Mouse (Mus musculus) forebrain, postnatal 0 days (tissue): ENCODE results near the gene Scgb1b2. TPM values are rescaled to one million over a fixed set of nuclear protein-coding genes. Genes with fewer than 3 reads are reported as not detected.

ENCODE experiments used
- ATAC-seq: fragments of 200-750 bp; cut with Nextera tagmentation; 2 replicates; pipeline ENCODE4 v1.8.0; 2017; ENCODE audit warnings: mild to moderate bottlenecking, moderate library complexity
- DNase-seq: peaks from one replicate; pipeline ENCODE4 v3.0.0-alpha.2; 2015
- H3K27ac ChIP-seq: fragments of 300-500 bp; sonication (generic); 2 replicates; pipeline ENCODE4 v1.5.1; 2014; ENCODE audit warnings: low read depth, mild to moderate bottlenecking, antibody characterized with exemption, low read length, moderate library complexity, mixed read lengths
- H3K27me3 ChIP-seq: fragments of 300-500 bp; sonication (generic); 2 replicates; pipeline ENCODE4 v1.6.1; 2014; ENCODE audit warnings: mild to moderate bottlenecking, low read length, mixed read lengths; ENCODE audit not compliant: insufficient read depth
- H3K36me3 ChIP-seq: fragments of 300-500 bp; sonication (generic); 2 replicates; pipeline ENCODE4 v1.6.1; 2014; ENCODE audit warnings: mild to moderate bottlenecking, moderate library complexity; ENCODE audit not compliant: insufficient read depth
- H3K4me1 ChIP-seq: fragments of 300-500 bp; sonication (generic); 2 replicates; pipeline ENCODE4 v1.6.1; 2014; ENCODE audit warnings: antibody characterized with exemption; ENCODE audit not compliant: insufficient read depth
- H3K4me2 ChIP-seq: fragments of 300-500 bp; sonication (generic); 2 replicates; pipeline ENCODE4 v1.6.1; 2014; ENCODE audit warnings: low read depth, mild to moderate bottlenecking, moderate library complexity
- H3K4me3 ChIP-seq: fragments of 300-500 bp; sonication (generic); 2 replicates; pipeline ENCODE4 v1.5.1; 2014; ENCODE audit warnings: low read depth, low read length, mixed read lengths
- H3K9ac ChIP-seq: fragments of 300-500 bp; sonication (generic); 2 replicates; pipeline ENCODE4 v1.6.1; 2014; ENCODE audit warnings: mild to moderate bottlenecking
- H3K9me3 ChIP-seq: fragments of 300-500 bp; sonication (generic); 2 replicates; pipeline ENCODE4 v1.6.1; 2016; ENCODE audit warnings: low read length
- CTCF ChIP-seq: sonication (generic); IDR thresholded peaks from 2 replicates; pipeline ENCODE4 v1.5.1; 2016; ENCODE audit warnings: antibody characterized with exemption, control low read depth, low read depth
- WGBS: fragments of 180-500 bp; shearing (Covaris S2); extraction: QIAGEN DNeasy Blood & Tissue Kit; methylation state at CpG from one replicate; pipeline ENCODE4 v1.1.7; 2014; 5-methylcytosine and 5-hydroxymethylcytosine counted together
- polyA plus RNA-seq: library from polyadenylated mRNA; unstranded; fragments of >200 nt; fragmentation: Nextera tagmentation; extraction: Ambion mirVana; gene quantifications from 2 replicates; pipeline ENCODE4 v1.2.1, GENCODE M21; 2015
- total RNA-seq: library from RNA; depleted of rRNA; stranded (reverse); fragments of >200 nt; gene quantifications from 2 replicates; pipeline ENCODE4 v1.2.3, GENCODE M21; 2014; rRNA removed

The Scgb1b2 gene
- not detected in 2 replicates for total RNA-seq
- polyA plus RNA-seq: not detected in 2 replicates

GRCm38 (mm10) chr7:31291721-31292120, at the start of gene Scgb1b2:
Gene Scgb1b2 (minus strand): TSS chr7:31291821.
- H3K27ac ChIP-seq: no peak within 1 kb of the TSS
- H3K9me3 ChIP-seq: peaks cover 6% of the 10 kb centered on the region; the same call in 1 of the 2 replicates
- TF ChIP-seq CTCF: no peak
- WGBS: 80% methylated on average over 3 of the region's 3 CpGs
- no peaks in the 10 kb centered on the region for H3K27me3 ChIP-seq
- ATAC-seq (no peak), DNase-seq (no peak)
- no peak within 1 kb of the TSS for H3K4me2 ChIP-seq
- H3K36me3 ChIP-seq: no peaks in the 10 kb centered on the region
- no peak within 1 kb of the TSS for H3K4me3 ChIP-seq
- no peaks in the 10 kb centered on the region for H3K4me1 ChIP-seq
- no peak within 1 kb of the TSS for H3K9ac ChIP-seq

DNA sequence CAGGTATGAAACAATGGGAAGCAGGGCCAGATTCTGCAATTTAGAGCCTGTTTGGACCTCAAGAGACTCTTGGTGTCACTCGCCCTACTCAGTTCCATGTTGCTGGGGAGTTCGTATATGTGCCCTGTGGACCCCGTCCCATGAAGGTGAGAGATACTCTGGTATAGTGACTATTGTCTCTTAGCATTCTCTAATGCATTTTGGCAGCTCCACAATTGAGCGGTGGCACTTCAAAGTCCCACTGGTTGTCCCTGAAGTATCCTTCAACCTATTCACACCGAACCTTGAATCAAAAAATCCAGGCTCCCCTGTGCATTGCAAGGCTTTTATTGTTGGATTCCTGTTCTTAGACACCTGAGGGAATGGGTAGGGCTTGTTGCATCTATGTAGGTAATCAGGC, 1.4 kb downstream of the Scgb1b2 start, which contains the start of gene Scgb2b2:
Gene Scgb2b2 (plus strand): TSS at position 301 of the 400 bp plus-strand sequence.
- H3K4me3 ChIP-seq: no peak within 1 kb of the TSS
- WGBS: 85% methylated on average over 5 of the region's 5 CpGs
- no peaks in the 10 kb centered on the region for H3K27me3 ChIP-seq

More for the DNA sequence above, 1.4 kb downstream of the Scgb1b2 start, which contains the start of gene Scgb2b2:
- Histone ChIP-seq H3K4me2 (no peak within 1 kb of the TSS), H3K9me3 (peaks cover 6% of the 10 kb centered on the region; the same call in 1 of the 2 replicates), H3K4me1 (no peaks in the 10 kb centered on the region), H3K9ac (no peak within 1 kb of the TSS), H3K36me3 (no peaks in the 10 kb centered on the region), H3K27ac (no peak within 1 kb of the TSS)
- TF ChIP-seq CTCF: no peak
- ATAC-seq (no peak), DNase-seq (no peak)

Other genes starting within 250 kb of the Scgb1b2 start
- gene Fxyd5, start 249.3 kb downstream of the Scgb1b2 start, total RNA-seq: 10.9 and 19.9 TPM in 2 replicates
- gene Fxyd5, start 249.3 kb downstream of the Scgb1b2 start, polyA plus RNA-seq: 25.1 and 30.4 TPM in 2 replicates
- 74.3 and 92.0 TPM in 2 replicates for gene Fxyd7, start 240.4 kb downstream of the Scgb1b2 start, total RNA-seq
- 167 and 231 TPM in 2 replicates for gene Fxyd7, start 240.4 kb downstream of the Scgb1b2 start, polyA plus RNA-seq
- gene Fxyd1, start 234.6 kb downstream of the Scgb1b2 start, total RNA-seq: 14.9 and 19.5 TPM in 2 replicates
- gene Fxyd1, start 234.6 kb downstream of the Scgb1b2 start, polyA plus RNA-seq: 56.8 and 66.3 TPM in 2 replicates
- gene Lgi4, start 232.5 kb downstream of the Scgb1b2 start, total RNA-seq: 1.1 and 1.6 TPM in 2 replicates
- gene Lgi4, start 232.5 kb downstream of the Scgb1b2 start, polyA plus RNA-seq: 0.68 and 0.98 TPM in 2 replicates
- gene Fxyd3, start 215.1 kb downstream of the Scgb1b2 start, total RNA-seq: not detected in 2 replicates
- not detected in 2 replicates for gene Fxyd3, start 215.1 kb downstream of the Scgb1b2 start, polyA plus RNA-seq
- 0.48 TPM in 1 of 2 replicates, not detected in the other for gene Hpn, start 176.5 kb downstream of the Scgb1b2 start, total RNA-seq
- gene Hpn, start 176.5 kb downstream of the Scgb1b2 start, polyA plus RNA-seq: 0.19 and 0.61 TPM in 2 replicates
- 26.7 and 38.0 TPM in 2 replicates for gene Scn1b, start 164.8 kb downstream of the Scgb1b2 start, total RNA-seq
- 24.4 and 29.8 TPM in 2 replicates for gene Scn1b, start 164.8 kb downstream of the Scgb1b2 start, polyA plus RNA-seq
- 244 and 265 TPM in 2 replicates for gene Gramd1a, start 135.9 kb downstream of the Scgb1b2 start, total RNA-seq
- gene Gramd1a, start 135.9 kb downstream of the Scgb1b2 start, polyA plus RNA-seq: 176 and 178 TPM in 2 replicates
- gene Scgb2b2, start 1.3 kb downstream of the Scgb1b2 start, total RNA-seq: not detected in 2 replicates
- gene Scgb2b2, start 1.3 kb downstream of the Scgb1b2 start, polyA plus RNA-seq: not detected in 2 replicates
- not detected in 2 replicates for gene Scgb2b3, start 70.3 kb upstream of the Scgb1b2 start, total RNA-seq
- not detected in 2 replicates for gene Scgb2b3, start 70.3 kb upstream of the Scgb1b2 start, polyA plus RNA-seq
- gene Scgb1b3, start 83.8 kb upstream of the Scgb1b2 start, total RNA-seq: not detected in 2 replicates
- gene Scgb1b3, start 83.8 kb upstream of the Scgb1b2 start, polyA plus RNA-seq: not detected in 2 replicates